Mouse (Mus musculus) adrenal gland, adult 2 months (tissue): ENCODE data around the gene Il2rb. TPM values are rescaled to one million over a fixed set of nuclear protein-coding genes. Genes with fewer than 3 reads are reported as not detected.

Experiments used
- DNase-seq: peaks from one replicate; pipeline ENCODE4 v3.0.0; 2021
- polyA plus RNA-seq: library from polyadenylated mRNA; depleted of rRNA; stranded (reverse); fragments of >200 nt; gene quantifications from 2 replicates; pipeline ENCODE4 v1.2.3, GENCODE M21; 2012; rRNA removed
- total RNA-seq, 2 experiments: library from RNA; stranded (reverse); gene quantifications; 2 replicates each; pipeline ENCODE4 v1.2.3; 2021

Gene Il2rb
- total and polyA plus RNA-seq, 3 experiments: 1.3 to 3.8 (median 1.5) TPM

GRCm38 (mm10) chr15:78447746-78448535, 47.1 kb downstream of the Il2rb start:
- DNase-seq: peak; percentile 95

- peak; percentile 72 for DNase-seq
Observed at GRCm38 (mm10) chr15:78447121-78447520, 48.0 kb downstream of the Il2rb start.

GRCm38 (mm10) chr15:78443857-78444256, 51.2 kb downstream of the Il2rb start:
- DNase-seq: no peak

- DNase-seq: no peak
Observed at GRCm38 (mm10) chr15:78442231-78442630, 52.8 kb downstream of the Il2rb start.

GRCm38 (mm10) chr15:78438973-78439372, 56.1 kb downstream of the Il2rb start:
- no peak for DNase-seq

GRCm38 (mm10) chr15:78438505-78438904, 56.6 kb downstream of the Il2rb start:
- DNase-seq: no peak

GRCm38 (mm10) chr15:78438018-78438394, 57.1 kb downstream of the Il2rb start:
- peak; percentile 88 for DNase-seq

GRCm38 (mm10) chr15:78437237-78438017, 57.6 kb downstream of the Il2rb start:
- DNase-seq: peak; percentile 90

- peak; percentile 96 for DNase-seq
Observed at GRCm38 (mm10) chr15:78436380-78437192, 58.5 kb downstream of the Il2rb start.

GRCm38 (mm10) chr15:78435681-78436080, 59.4 kb downstream of the Il2rb start:
- peak; percentile 62 for DNase-seq

GRCm38 (mm10) chr15:78434896-78435520, 60.1 kb downstream of the Il2rb start:
- no peak for DNase-seq

GRCm38 (mm10) chr15:78431541-78432121, 63.4 kb downstream of the Il2rb start:
- no peak for DNase-seq

GRCm38 (mm10) chr15:78430874-78431273, 64.2 kb downstream of the Il2rb start:
- DNase-seq: no peak

GRCm38 (mm10) chr15:78429871-78430622, 65.0 kb downstream of the Il2rb start:
- no peak for DNase-seq

Other genes starting within 250 kb of the Il2rb start
- 1 to 10 TPM; 1.1 to 1.2 TPM for gene Csf2rb2, start 189.6 kb downstream of the Il2rb start, total RNA-seq
- gene Csf2rb2, start 189.6 kb downstream of the Il2rb start, polyA plus RNA-seq: 1.2 and 2.2 TPM in 2 replicates
- 10 to 100 TPM in 1 of 2 experiments, 1 to 10 TPM in 1; 4.6 to 13.8 TPM for gene Csf2rb, start 169.5 kb downstream of the Il2rb start, total RNA-seq
- gene Csf2rb, start 169.5 kb downstream of the Il2rb start, polyA plus RNA-seq: 8.9 and 9.3 TPM in 2 replicates
- not detected for gene Tex33, start 99.4 kb downstream of the Il2rb start, total RNA-seq
- not detected in 2 replicates for gene Tex33, start 99.4 kb downstream of the Il2rb start, polyA plus RNA-seq
- 100 to 1,000 TPM; 218 to 366 TPM for gene Tst, start 89.4 kb downstream of the Il2rb start, total RNA-seq
- 391 and 410 TPM in 2 replicates for gene Tst, start 89.4 kb downstream of the Il2rb start, polyA plus RNA-seq
- gene Mpst, start 88.9 kb downstream of the Il2rb start, total RNA-seq: 10 to 100 TPM; 59.0 to 63.2 TPM
- gene Mpst, start 88.9 kb downstream of the Il2rb start, polyA plus RNA-seq: 342 and 389 TPM in 2 replicates
- 100 to 1,000 TPM in 1 of 2 experiments, 10 to 100 TPM in 1; 81.6 to 102 TPM for gene Kctd17, start 66.7 kb downstream of the Il2rb start, total RNA-seq
- 344 and 374 TPM in 2 replicates for gene Kctd17, start 66.7 kb downstream of the Il2rb start, polyA plus RNA-seq
- gene Tmprss6, start 26.6 kb downstream of the Il2rb start, total RNA-seq: 1 to 10 TPM in 1 of 2 experiments, under 1 TPM in 1; 0.59 to 3.3 TPM
- 3.5 and 4.7 TPM in 2 replicates for gene Tmprss6, start 26.6 kb downstream of the Il2rb start, polyA plus RNA-seq
- gene C1qtnf6, start 36.1 kb upstream of the Il2rb start, total RNA-seq: 10 to 100 TPM; 16.9 to 30.1 TPM
- gene C1qtnf6, start 36.1 kb upstream of the Il2rb start, polyA plus RNA-seq: 63.2 and 92.2 TPM in 2 replicates
- 1 to 10 TPM in 1 of 2 experiments, under 1 TPM in 1; 0.43 to 1.6 TPM for gene Sstr3, start 49.4 kb upstream of the Il2rb start, total RNA-seq
- gene Sstr3, start 49.4 kb upstream of the Il2rb start, polyA plus RNA-seq: 0.16 and 0.93 TPM in 2 replicates
- gene Rac2, start 77.5 kb upstream of the Il2rb start, total RNA-seq: 1 to 10 TPM; 8.1 to 9.6 TPM
- 33.4 and 40.2 TPM in 2 replicates for gene Rac2, start 77.5 kb upstream of the Il2rb start, polyA plus RNA-seq
- 10 to 100 TPM in 1 of 2 experiments, 1 to 10 TPM in 1; 7.2 to 12.7 TPM for gene Cyth4, start 101.8 kb upstream of the Il2rb start, total RNA-seq
- 13.8 and 16.2 TPM in 2 replicates for gene Cyth4, start 101.8 kb upstream of the Il2rb start, polyA plus RNA-seq
- 1 to 10 TPM; 3.2 to 3.6 TPM for gene Elfn2, start 223.5 kb upstream of the Il2rb start, total RNA-seq
- 1.7 and 2.3 TPM in 2 replicates for gene Elfn2, start 223.5 kb upstream of the Il2rb start, polyA plus RNA-seq